Mouse (Mus musculus) layer of hippocampus, postnatal 36 days (tissue): ENCODE results near the gene Fras1. TPM values are rescaled to one million over a fixed set of nuclear protein-coding genes. Genes with fewer than 3 reads are reported as not detected.

Source experiments
- DNase-seq, 2 experiments: peaks; one replicate each; pipeline ENCODE4 v3.0.0; 2022
- total RNA-seq, 2 experiments: library from RNA; stranded (reverse); gene quantifications; 2 replicates each; pipeline ENCODE4 v1.2.3; 2021

The Fras1 gene
- total RNA-seq, 2 experiments from 2014 or later: 11.4 to 13.4 TPM

DNA sequence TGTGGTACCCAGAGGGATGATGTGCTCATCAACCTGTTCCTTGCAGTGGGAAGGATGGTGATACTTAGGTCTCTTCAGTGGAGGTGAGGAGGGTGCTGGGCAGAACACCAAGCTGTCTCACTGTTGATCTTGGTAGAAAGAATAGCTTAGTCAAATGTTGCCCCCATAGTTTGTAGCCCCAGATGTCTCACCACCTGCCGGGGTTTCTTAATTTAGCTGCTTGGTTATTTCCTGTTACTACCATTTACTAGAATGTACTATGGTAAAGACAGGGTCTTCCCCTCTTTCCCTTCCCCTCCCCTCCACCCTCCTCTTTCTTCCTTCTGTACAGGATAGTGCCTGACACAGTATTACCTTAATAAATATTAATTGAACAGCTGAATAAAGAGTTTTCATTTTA, 118.7 kb downstream of the Fras1 start:
- no peak for DNase-seq

DNA sequence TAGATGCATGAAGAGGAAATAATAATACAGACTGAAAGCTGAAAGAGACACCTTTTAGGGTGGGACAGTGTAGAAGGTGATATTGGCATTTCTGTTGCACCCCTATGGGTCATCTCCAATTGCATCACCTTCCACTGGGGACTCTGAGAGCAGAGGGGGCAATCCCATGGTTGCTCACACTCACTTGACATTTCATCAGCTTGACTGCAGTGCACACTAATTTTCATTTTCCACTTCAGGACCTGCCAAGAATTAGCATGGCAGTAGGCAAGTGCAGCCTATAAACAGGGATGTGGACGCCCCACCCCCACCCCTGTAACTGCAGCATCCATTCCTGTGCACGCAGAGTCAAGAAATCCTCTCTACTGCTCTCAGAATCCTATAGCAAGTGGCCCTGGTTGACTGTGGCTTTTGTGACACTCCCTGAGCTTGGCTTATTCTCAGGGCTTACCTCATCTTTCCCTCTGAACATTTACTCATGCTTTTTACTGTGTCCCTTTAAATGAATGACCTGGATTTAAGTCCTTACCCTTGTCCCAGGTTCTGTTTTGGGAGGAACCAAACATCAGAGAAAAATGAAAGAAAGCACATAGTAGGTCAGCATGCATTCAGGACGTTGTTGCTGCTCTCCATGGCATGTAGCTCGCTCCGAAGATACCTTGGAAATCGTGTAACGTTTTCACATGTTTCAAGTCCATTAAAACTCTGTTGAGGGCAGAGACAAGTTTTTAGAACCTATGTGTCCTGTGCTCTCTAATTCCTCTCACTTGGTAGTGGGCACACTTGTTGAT, 120.9 kb downstream of the Fras1 start:
- no peak for DNase-seq

DNA sequence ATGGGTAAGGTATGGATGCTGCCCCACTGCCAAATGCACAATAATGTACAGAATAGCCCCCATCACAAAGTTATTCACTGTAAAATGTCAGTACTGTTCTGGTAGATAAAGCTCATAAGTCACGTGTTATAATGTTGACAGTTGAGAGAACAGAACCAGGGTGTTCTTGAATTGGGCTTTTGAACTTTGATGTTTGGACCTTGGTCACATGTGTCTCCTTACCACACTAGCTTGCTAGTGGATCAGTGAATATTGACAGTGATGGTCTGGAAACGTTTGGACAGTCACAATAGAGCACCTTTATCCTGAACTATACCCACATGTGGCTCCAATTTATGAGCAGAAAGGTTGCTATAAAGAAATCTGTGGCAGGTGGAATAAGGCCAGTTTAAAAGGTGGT, 124.3 kb downstream of the Fras1 start:
- no peak for DNase-seq

DNA sequence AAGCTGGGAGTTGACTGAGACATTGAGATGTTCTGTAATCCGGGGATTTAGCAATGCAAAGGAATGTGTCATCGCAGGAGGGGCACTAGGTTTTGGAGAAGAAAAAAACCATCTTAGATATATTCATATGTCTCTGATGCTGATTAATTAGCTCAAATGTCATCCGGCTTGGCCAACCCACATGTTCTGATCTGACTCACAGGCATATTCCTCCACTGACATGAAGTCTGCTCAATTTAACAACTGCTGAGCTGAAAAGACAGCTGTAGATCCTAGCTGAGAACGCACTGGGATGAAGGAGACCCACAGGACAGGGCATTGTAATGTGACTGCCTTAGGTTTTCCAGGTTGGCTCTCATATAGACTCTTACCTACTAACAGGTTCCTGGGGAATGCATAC, 128.0 kb downstream of the Fras1 start:
- DNase-seq: peak; percentile 19 to 22

DNA sequence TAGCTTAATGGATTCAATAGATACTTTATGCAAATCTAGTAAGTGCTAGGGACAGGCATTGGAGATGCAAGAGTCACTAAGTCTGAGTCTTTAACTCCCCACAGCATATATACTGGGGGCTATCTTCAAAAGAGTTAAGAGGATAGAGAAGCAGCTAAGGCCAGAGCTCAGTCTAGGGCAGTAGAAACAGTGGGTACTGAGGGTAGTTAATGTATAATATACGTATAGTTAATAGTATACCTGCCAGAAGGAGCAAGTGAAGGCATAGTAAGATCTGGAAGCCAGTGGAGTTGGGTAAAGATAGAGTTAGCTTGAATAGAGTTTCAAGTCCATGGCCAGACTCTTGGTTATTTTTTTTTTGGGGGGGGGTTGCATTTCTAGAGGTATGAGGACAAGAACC, 128.6 kb downstream of the Fras1 start:
- DNase-seq: no peak

DNA sequence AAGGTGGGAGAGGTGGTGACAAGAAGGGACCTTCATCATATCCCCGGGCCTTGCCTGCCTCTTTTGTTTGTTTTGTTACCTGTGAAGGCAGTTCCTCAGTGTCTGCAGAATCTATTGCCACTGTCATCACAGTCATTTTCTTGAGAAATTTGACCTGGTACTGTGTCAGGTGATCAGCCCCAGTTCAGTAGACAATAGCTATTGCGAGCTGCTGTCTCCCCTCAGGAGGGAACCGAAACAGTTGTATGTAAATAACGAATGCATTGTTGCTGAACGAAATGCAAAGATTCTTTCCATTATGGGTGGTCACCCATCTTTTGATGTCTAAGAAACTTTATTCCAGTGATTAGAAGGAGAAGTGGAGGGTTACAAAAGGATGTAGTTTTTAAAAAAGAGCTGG, 137.2 kb downstream of the Fras1 start:
- no peak for DNase-seq

DNA sequence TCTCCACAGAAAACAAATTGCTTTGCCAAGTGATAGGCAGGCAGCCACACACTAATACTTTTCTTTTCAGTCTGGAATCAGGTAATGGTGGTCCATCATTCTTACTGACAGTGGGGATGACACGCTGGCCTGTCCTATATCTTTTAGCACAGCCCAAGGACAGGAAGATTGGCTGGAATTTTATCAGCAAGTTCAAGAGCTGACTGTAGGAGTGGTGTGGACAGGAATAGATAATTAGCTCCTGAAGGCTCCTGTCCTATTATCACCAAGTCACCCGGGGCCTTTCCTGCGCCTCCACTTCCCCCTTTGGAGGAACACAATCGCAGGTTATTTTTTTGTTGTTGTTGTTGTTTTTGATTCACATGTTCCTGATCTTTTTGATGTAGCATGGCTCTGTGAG, 139.6 kb downstream of the Fras1 start:
- no peak for DNase-seq

DNA sequence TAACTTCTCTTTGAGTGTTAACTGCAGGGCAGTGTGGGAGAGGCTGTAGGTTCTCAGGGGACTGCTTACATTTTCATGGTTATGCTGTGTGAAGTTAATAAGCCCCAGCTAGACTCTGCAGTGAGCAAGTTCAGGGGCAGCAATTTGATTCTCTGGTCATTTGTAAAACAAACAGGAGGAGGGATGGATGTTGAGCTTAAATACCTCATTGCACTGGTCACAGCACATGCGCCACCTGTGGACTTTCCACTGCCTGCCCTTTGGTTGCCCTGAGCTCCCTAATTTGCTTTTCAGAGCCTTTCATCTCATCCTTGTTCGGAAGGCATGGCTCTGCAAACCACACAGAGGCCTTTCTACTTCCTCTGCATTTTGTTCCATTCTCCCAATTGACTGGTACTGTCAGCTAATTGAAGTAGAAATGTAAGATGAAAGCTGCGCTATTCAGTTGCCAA, 142.1 kb downstream of the Fras1 start:
- no peak for DNase-seq

DNA sequence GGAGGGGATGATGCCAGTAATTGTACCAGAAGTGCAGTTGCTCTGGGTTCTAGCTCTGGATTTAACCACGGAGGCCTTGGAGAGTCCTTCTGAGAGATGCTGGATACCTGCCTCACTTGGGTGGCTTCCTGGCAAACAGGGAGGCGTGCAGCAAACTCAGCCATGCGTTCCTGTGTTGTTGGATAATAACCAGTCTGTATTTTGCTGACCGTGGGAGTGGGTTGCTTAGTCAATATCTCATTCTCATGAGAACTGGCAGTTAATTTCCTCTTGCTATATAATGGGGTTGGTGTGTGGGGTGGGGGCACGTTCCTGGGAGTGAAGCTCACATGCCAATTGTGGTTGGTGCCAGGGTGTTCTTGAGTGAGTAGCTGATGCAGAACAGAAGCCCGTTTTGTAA, 142.6 kb downstream of the Fras1 start:
- peak in 1 of 2 experiments; percentile 16 for DNase-seq

DNA sequence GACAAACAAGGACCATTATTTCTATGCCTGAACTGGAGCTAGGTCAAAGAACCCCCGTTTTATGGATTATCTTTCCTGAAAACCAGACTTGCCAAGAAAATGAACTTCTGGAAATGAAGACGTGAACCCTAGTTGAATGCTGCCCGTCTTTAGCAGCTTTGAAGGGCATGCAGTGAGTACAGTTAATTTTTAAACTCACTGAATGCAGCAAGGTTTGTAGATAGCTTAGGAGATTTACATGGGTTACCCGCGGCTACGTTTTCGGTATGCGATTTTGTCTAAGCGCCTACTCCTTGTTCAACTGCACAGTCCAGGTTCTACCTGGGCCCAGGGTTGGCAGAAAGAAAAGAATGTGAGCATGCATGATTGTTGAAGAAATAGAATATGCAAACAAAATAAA, 147.8 kb downstream of the Fras1 start:
- DNase-seq: no peak

DNA sequence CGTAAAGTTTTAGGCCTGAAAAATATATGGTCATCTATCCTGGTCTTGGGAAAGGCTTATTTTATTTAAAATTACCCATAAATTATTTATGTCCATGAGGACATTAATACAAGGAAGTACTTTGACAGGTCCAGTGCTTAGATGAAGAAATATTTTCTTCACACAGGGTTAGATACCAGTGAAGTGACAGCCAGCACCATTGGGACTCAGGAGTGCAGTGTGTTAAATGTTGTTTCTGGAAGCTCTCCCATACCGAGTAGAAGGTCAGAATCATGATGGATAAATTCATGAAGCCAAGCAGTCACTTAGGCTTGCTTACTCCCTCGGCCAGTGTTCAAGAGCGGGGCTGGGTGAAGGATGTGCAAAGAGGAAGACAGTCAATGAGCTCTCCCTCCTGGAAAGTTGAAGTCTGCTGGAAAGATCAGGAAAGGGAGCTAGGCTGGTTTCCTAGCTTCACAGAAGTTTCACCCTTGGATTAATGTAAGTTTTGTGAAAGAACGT, 149.2 kb downstream of the Fras1 start:
- DNase-seq: no peak

DNA sequence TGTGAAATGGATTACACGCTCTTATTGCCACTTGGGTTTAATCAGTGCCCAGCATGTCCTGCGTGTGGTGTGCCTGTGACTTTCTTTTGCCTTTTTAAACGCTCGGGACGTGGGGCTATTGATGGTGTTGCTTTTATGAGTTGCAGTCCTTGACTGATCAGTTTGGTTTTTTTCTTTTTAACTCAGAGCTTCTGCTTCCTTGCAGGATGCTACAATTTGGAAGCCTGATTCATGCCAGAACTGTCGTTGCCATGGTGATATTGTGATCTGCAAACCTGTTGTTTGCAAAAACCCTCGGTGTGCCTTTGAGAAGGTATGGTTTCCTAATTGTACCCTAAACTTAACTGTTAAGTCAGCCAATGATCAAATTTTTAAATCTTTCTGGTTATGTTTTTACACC, 154.5 kb downstream of the Fras1 start:
- peak; percentile 16 to 21 for DNase-seq

DNA sequence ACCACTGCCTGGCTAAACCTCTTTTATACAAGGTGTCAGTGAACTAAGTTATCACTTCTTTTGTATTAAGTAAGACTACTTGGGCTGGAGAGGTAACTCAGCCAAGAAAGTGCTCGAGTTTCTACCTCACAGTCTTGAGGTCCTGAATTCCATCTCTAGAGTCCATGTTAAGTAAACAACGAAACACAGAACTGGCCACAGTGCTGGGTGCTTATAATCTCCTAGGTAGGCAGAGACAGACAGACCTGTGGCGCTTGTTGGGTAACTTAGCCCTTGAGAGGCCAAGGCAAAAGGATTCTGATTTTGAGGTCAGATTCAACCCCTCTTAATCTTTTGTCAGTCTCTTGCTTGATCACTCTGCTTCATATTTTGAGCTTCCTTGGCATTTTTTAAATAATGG, 156.8 kb downstream of the Fras1 start:
- no peak for DNase-seq

DNA sequence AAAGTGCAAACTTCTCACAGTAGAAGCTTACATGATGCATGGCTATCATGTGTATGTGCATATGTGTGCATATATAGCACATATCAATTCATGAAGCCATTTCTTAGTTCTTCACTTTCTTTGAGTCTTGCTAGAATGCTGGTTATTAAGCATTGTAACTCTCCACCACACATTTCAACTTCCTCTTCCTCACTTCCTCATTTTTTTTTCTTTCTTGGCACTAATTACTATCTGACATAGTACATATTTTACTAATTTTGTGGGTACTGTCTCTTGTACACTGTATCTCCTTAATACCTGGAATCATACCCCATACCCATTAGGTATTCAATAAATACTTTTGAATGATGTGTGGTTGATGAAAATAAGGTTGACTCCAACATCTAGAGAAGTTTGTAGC, 158.2 kb downstream of the Fras1 start:
- no peak for DNase-seq

DNA sequence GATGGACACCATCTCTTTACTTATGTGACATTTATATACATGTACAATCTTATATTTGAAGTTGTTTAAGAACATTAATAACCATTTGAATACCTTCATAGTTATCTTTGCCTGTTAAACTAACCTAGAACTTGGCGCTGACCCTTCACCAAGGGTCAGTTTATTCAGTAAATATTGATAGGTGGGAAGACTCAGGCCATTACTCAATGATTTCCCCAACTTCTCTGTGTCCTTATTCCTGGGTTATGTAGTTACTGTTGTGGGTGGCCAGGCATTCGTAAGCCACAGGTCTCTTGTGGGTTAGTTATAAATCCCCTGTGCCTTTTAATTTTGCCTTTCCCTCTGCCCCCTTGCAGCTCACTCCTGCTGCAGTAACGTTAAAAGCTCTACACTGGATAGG, 162.8 kb downstream of the Fras1 start:
- no peak for DNase-seq

DNA sequence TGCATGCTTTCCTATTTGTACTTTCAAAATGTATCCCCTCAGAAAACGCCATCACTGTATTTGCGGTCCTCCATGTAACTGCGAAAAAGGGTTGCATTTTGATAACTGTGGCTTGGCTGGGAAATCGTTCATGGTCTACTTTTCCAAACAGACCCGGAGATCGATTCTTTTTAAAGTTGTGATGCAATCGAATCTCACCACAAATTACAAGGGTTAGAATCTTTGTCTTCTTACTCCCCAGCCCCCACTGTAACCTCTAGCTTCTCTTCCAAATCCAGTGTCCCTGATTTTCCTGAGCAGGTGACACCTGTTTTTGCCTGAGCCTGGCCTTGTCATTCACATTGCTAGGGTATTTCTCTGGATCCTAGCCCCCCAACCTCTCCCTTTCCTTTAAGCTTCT, 163.2 kb downstream of the Fras1 start:
- no peak for DNase-seq

DNA sequence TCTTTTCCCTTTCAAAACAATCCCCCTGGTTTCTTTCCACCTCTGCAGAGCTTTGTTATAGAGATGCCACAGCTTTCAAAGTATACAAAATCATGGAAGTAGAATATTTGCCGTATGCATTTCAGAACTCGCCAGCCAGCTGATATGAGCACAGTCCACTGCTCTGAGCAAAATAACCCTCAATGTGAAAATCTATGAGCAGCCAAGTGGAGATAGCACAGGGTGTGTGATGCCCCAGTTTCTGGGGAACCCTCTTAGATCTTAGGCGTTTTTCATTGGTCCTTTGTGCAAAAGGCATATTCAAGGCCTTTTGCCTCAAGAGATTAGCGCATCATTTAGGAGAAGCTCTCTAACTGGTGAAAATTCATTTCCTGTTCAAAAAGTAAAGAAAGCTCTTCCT, 170.4 kb downstream of the Fras1 start:
- no peak for DNase-seq

DNA sequence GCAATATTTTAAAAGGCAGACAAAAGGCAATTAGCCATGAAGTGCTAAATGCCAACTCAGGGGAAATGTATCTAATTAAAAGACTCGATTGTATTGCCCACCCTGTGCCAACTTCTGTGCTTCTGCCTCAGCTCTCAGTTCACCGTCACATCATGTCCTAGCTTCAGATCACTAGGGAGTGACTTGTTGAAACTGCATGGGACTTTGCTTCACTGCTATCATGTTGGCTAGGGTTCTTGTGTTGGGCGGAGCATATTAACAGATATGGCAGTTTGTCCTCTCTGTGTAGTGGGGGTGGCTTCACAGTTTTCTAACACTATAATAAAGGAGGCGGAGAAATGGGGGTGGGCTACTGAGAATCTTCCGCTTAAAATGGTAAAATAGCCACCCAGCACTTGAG, 172.2 kb downstream of the Fras1 start:
- DNase-seq: no peak

DNA sequence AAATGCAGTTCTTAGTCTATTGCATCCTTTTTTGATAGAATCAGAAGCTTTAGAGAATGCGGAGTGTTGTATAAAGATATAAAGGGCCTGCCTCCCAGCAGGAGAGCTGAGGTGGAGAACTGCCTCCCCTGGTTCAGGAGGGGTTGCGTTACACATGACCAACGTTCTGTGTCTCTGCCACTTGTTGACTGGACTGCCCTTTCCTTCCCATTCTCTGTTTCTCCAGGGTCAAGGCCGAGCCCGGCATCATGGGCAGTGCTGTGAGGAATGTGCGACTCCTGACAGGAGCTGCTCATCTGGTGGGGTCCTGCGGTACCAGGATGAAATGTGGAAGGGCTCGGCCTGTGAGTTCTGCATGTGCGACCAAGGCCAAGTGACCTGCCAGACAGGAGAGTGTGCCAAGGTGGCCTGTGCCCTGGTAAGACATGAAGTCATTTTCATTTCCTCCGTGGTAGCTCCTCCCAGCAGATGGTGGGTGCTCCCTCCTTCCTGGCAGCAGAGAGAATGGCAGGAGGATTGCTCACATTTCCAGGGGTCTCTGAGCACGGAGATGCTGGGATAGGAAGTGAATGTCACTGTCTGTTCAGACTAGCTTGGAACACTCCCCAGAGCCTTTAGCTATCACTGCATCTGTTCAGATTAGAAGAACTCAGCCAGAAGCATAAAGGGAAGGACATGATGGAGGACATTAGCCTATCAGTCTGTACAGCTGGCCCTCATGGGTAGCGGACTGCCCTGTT, 181.4 kb downstream of the Fras1 start:
- DNase-seq: no peak

DNA sequence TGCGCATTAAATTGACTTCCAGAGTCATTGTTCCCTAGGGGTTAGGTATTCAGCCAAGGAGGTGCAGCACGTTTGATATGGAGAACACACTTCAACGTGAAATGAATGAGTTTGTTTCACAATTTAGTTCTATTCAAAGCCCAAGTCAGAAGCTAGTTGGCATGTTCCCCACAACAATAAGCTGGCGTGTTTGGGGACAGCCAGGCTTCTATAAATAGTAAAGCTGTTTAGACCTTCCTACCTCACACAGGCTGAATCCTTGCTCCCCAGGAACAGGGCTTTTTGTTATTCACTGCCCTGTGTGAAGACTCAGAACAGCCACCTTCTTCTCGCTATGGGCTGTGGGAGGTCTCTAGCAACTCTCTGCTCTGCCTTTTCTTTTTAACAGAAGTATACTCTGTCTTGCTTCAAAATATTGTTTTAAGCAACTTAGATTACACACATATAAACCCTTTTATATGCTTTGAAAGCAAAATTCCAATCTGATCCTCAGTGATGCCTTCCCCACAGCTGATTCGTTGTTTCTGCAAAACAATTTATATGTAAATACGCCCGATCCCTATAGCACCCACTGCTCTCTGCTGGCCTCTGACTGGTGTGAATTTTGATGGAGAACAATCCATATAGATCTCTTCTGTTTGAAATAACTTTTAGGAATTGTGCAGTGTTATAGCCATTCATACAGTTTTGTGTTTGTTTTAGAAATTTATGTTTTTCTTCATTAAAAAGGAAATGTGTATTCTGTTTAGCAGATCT, 184.5 kb downstream of the Fras1 start:
- DNase-seq: no peak

DNA sequence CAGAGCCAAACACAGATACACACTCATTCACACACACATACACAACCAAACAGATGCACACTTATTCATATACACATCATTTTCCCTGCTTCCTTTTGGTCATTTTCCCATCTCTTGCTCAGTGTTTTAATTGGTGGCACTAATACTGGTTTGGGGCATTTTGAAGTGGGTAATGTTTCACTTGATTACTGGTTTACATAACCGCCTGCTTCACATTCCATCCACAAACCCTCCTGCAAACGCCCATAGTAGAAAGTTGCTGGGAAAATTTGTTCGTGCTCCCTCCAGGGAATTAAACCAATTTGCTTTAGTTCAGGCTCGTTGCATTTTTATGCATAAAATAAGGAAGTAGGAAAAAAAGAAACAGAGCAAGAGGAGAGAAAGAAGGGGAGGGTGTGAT, 200.8 kb downstream of the Fras1 start:
- no peak for DNase-seq

DNA sequence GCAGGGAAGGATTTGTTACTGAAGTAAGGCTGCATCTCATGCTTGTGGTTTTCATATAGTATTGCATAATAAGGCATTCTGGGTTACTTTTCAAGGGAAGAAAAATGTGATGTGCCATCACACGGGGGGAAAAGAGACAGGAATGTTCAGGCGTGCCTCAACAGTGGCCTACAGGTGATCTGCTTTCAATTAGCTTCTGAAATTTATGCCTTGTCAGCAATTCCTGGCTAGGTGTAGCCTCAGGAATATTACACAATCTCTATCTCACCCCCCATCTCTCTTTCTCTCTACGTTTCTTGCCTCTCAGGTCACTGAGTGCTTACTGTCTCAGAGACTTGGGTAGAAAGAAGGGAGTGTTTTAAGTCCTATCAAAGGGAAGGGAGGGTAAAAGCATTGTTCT, 204.9 kb downstream of the Fras1 start:
- no peak for DNase-seq

DNA sequence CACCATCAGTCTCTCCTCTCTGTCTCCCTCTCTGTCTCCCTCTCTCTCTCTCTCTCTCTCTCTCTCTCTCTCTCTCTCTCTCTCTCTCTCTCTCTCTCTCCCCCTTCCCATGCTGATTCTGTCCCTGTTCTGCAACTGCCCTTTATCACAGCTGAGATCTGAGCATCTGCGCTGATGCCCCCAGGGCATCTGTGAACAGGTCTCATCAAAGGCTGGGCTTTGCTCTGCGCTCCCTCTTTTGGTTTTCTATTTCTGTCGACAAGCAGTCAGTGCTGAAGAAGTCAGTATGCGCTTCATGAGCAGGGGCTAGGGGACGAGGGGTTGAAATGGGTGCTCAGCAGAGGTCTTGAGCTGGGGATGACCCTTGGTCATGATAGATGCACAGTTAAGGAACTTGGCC, 206.2 kb downstream of the Fras1 start:
- no peak for DNase-seq
